Mouse (Mus musculus) cerebral cortex, adult 2 months (tissue): Measurements from ENCODE around the gene Dut.

Experiments
- WGBS: fragments of 180-500 bp; shearing (Covaris S2); methylation state at CpG from one replicate; pipeline ENCODE4 v1.1.7; 2018; 5-methylcytosine and 5-hydroxymethylcytosine counted together

Dut gene

GRCm38 (mm10) chr2:125247108-125247961, at the start of gene Dut:
Gene Dut, plus strand, starts transcription at chr2:125247190.
- WGBS, result under 1% methylated on average over 96 of the region's 96 CpGs

- WGBS, result 86% methylated on average over 14 of the region's 14 CpGs
Measured at GRCm38 (mm10) chr2:125208894-125209596, 37.9 kb upstream of the Dut start.

GRCm38 (mm10) chr2:125211831-125212510, 35.0 kb upstream of the Dut start:
- WGBS, result 71% methylated on average over 10 of the region's 10 CpGs

- 2% methylated on average over 3 of the region's 3 CpGs for WGBS
Measured at GRCm38 (mm10) chr2:125214592-125214991, 32.4 kb upstream of the Dut start.

GRCm38 (mm10) chr2:125217286-125217685, 29.7 kb upstream of the Dut start:
- 75% methylated on average over 6 of the region's 6 CpGs for WGBS

GRCm38 (mm10) chr2:125218566-125218965, 28.4 kb upstream of the Dut start:
- 98% methylated on average over 1 of the region's 1 CpGs for WGBS

- WGBS, result 84% methylated on average over 3 of the region's 3 CpGs
Measured at GRCm38 (mm10) chr2:125219268-125219667, 27.7 kb upstream of the Dut start.

- 95% methylated on average over 1 of the region's 1 CpGs for WGBS
Measured at GRCm38 (mm10) chr2:125221673-125222072, 25.3 kb upstream of the Dut start.

- 92% methylated on average over 11 of the region's 11 CpGs for WGBS
Measured at GRCm38 (mm10) chr2:125228472-125229409, 18.2 kb upstream of the Dut start.

- whole genome bisulfite sequencing, result 89% methylated on average over 4 of the region's 4 CpGs
Measured at GRCm38 (mm10) chr2:125232183-125232582, 14.8 kb upstream of the Dut start.

- WGBS, result 89% methylated on average over 2 of the region's 2 CpGs
Measured at GRCm38 (mm10) chr2:125233537-125233936, 13.5 kb upstream of the Dut start.

GRCm38 (mm10) chr2:125234049-125234448, 12.9 kb upstream of the Dut start:
- WGBS, result 72% methylated on average over 2 of the region's 2 CpGs

- WGBS, result 91% methylated on average over 3 of the region's 3 CpGs
Measured at GRCm38 (mm10) chr2:125245545-125246285, 1.3 kb upstream of the Dut start.

- WGBS, result 10% methylated on average over 9 of the region's 9 CpGs
Measured at GRCm38 (mm10) chr2:125246669-125247068, 321 bp upstream of the Dut start.

GRCm38 (mm10) chr2:125247962-125248235, 909 bp downstream of the Dut start:
- 2% methylated on average over 9 of the region's 9 CpGs for WGBS

GRCm38 (mm10) chr2:125248256-125248655, 1.3 kb downstream of the Dut start:
- WGBS, result 20% methylated on average over 8 of the region's 8 CpGs

GRCm38 (mm10) chr2:125249339-125249738, 2.3 kb downstream of the Dut start:
- WGBS, result 85% methylated on average over 4 of the region's 4 CpGs

GRCm38 (mm10) chr2:125249874-125250273, 2.9 kb downstream of the Dut start:
- WGBS, result 77% methylated on average over 4 of the region's 4 CpGs

GRCm38 (mm10) chr2:125251781-125252180, 4.8 kb downstream of the Dut start:
- WGBS, result 90% methylated on average over 4 of the region's 4 CpGs

GRCm38 (mm10) chr2:125252275-125252674, 5.3 kb downstream of the Dut start:
- WGBS, result 54% methylated on average over 2 of the region's 2 CpGs

GRCm38 (mm10) chr2:125253699-125254098, 6.7 kb downstream of the Dut start:
- WGBS, result 96% methylated on average over 6 of the region's 6 CpGs
